Mouse (Mus musculus): Measurements from ENCODE around the gene Iqgap2. TPM values are rescaled to one million over a fixed set of nuclear protein-coding genes. Genes with fewer than 3 reads are reported as not detected.

Gene Iqgap2
- polyA plus RNA-seq, 1 experiment from 2014 or later = 9.6 TPM

GRCm38 (mm10) chr13:95583237-95584189 is 308.2 kb downstream of the Iqgap2 start:
- Histone ChIP-seq H3K9ac (no peak overlapping the region), H3K9me3 (no peaks in the 10 kb centered on the region), H3K4me2 (no peak overlapping the region), H3K27ac (no peak overlapping the region), H3K27me3 (no peaks in the 10 kb centered on the region), H3K4me3 (no peak overlapping the region), H3K4me1 (no peaks in the 10 kb centered on the region), H3K36me3 (no peaks in the 10 kb centered on the region)
- WGBS = 64% methylated on average over 19 of the region's 19 CpGs
- ATAC-seq (ENCODE audit: insufficient number of reproducible peaks, low FRiP score, low TSS enrichment, low read depth) = no peak

GRCm38 (mm10) chr13:95581850-95582249 is 309.9 kb downstream of the Iqgap2 start:
- no peak overlapping the region for H3K27ac ChIP-seq
- no peaks in the 10 kb centered on the region for H3K27me3 ChIP-seq
- no peak overlapping the region for H3K4me2 ChIP-seq
- H3K4me1 ChIP-seq = no peaks in the 10 kb centered on the region
- H3K9ac ChIP-seq = no peak overlapping the region
- WGBS = 39% methylated on average over 1 of the region's 1 CpGs
- ATAC-seq (ENCODE audit: insufficient number of reproducible peaks, low FRiP score, low TSS enrichment, low read depth) = no peak
- no peaks in the 10 kb centered on the region for H3K36me3 ChIP-seq
- no peak overlapping the region for H3K4me3 ChIP-seq
- H3K9me3 ChIP-seq = no peaks in the 10 kb centered on the region

- Histone ChIP-seq H3K4me3 (no peak overlapping the region), H3K36me3 (no peaks in the 10 kb centered on the region), H3K4me1 (no peaks in the 10 kb centered on the region), H3K9me3 (no peaks in the 10 kb centered on the region), H3K27ac (no peak overlapping the region), H3K9ac (no peak overlapping the region), H3K4me2 (no peak overlapping the region), H3K27me3 (no peaks in the 10 kb centered on the region)
- ATAC-seq (ENCODE audit: insufficient number of reproducible peaks, low FRiP score, low TSS enrichment, low read depth) = no peak
- WGBS = 86% methylated on average over 5 of the region's 5 CpGs
Observed at GRCm38 (mm10) chr13:95578016-95578697, 313.6 kb downstream of the Iqgap2 start.

Other genes starting within 250 kb of the Iqgap2 start
- gene F2rl2, start 195.1 kb downstream of the Iqgap2 start, polyA plus RNA-seq (2015; fragmentation: Nextera tagmentation; extraction: Ambion mirVana) = 0.26 and 0.32 TPM in 2 replicates
- gene Gm20075, start 189.5 kb upstream of the Iqgap2 start, polyA plus RNA-seq (2015; fragmentation: Nextera tagmentation; extraction: Ambion mirVana) = 17.0 and 17.4 TPM in 2 replicates
- not detected in 2 replicates for gene Gm17190, start 190.1 kb upstream of the Iqgap2 start, polyA plus RNA-seq (2015; fragmentation: Nextera tagmentation; extraction: Ambion mirVana)
- gene Sv2c, start 240.7 kb upstream of the Iqgap2 start, polyA plus RNA-seq (2015; fragmentation: Nextera tagmentation; extraction: Ambion mirVana) = 1.3 and 1.5 TPM in 2 replicates

Data from limb, embryonic 15.5 days (tissue).